Mouse (Mus musculus) CH12.LX (cell line): ENCODE measurements around the gene Fmn2.

Experiments
- HCFC1 ChIP-seq: IDR thresholded peaks from 2 replicates; pipeline ENCODE4 v1.6.1; 2012; ENCODE audit warnings: low read depth, mild to moderate bottlenecking, inconsistent platforms, low read length, improper control_type of control experiment
- POLR2AphosphoS2 ChIP-seq: IDR thresholded peaks from 2 replicates; pipeline ENCODE4 v1.6.1; 2011; ENCODE audit warnings: low read depth, low read length, improper control_type of control experiment
- SMC3 ChIP-seq: IDR thresholded peaks from 2 replicates; pipeline ENCODE4 v1.6.1; 2011; ENCODE audit warnings: low read depth, low read length, improper control_type of control experiment
- USF1 ChIP-seq: IDR thresholded peaks from 2 replicates; pipeline ENCODE4 v1.6.1; 2014; ENCODE audit warnings: low read depth, mild to moderate bottlenecking, inconsistent platforms, low read length, improper control_type of control experiment
- ZKSCAN1 ChIP-seq: IDR thresholded peaks from 2 replicates; pipeline ENCODE4 v1.6.1; 2012; ENCODE audit warnings: low read depth, inconsistent platforms, low read length, improper control_type of control experiment, borderline replicate concordance

DNA sequence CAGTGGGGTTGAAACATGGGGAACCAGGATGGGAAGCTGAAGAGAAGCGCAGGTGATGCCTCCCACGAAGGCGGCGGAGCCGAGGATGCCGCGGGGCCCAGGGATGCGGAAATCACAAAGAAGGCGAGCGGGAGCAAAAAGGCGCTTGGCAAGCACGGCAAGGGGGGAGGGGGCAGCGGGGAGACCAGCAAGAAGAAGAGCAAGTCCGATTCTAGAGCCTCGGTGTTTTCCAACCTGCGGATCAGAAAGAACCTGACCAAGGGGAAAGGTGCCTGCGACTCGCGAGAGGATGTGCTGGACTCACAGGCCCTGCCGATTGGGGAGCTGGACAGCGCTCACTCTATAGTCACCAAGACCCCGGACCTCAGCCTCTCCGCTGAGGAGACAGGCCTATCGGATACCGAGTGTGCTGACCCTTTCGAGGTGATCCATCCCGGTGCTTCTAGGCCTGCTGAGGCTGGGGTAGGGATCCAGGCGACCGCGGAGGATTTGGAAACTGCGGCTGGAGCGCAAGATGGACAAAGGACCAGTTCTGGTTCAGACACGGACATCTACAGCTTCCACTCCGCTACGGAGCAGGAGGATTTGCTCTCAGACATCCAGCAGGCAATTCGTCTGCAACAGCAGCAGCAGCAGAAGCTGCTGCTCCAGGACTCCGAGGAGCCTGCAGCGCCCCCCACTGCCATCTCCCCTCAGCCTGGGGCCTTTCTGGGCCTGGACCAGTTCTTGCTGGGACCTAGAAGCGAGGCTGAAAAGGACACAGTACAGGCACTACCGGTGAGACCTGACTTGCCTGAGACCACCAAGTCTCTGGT lies 613 bp downstream of the Fmn2 start:
- TF ChIP-seq SMC3 (no peak), USF1 (no peak), ZKSCAN1 (no peak), HCFC1 (no peak), POLR2AphosphoS2 (no peak)
